Mouse (Mus musculus) adrenal gland, postnatal 14 days (tissue): ENCODE measurements at regions not wholly inside any gene's neighbourhood (a gene's known extent, or its start where the extent isn't known, plus 50 kb on each side); places are given as distances from the start of the nearest gene placed in this dataset.

Source experiments
- DNase-seq: peaks from one replicate; pipeline ENCODE4 v3.0.0; 2021; ENCODE audit warnings: mixed read lengths

GRCm38 (mm10) chr14:107952076-107952475 lies 961.9 kb downstream of the Slitrk1 start:
- DNase-seq: no peak

GRCm38 (mm10) chr14:107903717-107904116 lies 1010.2 kb downstream of the Slitrk1 start:
- no peak for DNase-seq

DNA sequence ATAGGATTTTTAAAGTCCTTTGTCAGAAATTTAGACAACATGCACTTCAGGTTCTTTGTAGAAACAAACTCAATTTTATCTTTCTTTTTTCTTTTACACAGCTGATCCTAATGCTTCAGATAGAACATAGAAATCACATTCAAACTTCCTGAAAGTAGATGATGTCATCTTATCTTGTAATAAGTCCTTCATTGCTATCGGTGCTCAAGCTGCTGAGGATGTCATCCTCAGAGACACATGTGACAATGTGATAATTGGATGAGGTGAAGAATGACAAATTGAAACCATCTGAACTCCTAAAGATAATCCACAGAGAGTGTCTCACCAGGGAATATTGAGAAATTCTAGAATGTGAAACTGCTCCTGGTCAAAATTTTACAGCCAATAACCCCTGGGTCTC lies 1012.1 kb downstream of the Slitrk1 start:
- DNase-seq: no peak

GRCm38 (mm10) chr14:107860895-107861294 lies 1053.1 kb downstream of the Slitrk1 start:
- no peak for DNase-seq

GRCm38 (mm10) chr14:107849688-107850087 lies 1064.3 kb downstream of the Slitrk1 start:
- no peak for DNase-seq

DNA sequence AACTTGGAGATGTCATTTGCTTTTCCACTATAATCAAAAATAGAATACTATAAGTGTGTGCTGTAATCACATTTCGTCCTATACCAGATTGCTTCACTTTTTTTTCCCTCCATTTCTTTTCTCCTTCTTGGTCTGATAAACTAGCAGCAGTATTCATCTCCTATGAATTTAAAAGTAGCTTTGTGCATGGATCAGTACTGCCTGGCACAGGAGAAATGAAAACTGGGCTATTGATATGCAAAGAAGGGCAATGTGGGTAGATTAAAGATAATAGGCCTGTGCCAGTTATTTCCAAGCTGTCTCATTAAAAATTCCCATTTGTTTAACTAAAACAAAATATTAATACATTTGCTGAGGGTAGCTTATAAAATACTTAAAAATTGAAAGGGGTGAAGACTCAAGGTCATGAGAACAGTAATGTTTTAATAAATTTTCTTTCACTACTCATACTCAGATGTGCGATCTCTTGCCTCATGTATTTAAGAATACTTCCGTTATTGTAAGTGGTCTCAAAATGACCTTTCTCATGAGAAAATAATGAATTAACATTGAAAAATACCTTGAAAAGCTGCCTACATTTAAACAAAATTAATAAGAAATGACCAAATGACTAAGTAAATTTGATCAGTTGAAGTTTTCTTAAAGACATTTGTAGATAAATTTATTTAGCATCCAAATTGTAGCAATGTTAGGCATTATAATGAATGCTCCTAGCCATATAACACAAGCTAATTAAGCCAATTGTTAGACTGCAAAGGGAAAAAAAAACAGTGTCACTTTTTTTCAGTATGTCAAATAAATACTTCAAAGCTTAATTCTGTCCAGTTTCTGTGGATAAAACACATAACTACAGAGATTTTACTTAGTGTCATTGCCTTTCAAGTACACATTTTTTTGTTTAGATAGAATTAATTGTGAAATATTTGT lies 1068.4 kb downstream of the Slitrk1 start:
- no peak for DNase-seq

GRCm38 (mm10) chr14:107844533-107844932 lies 1069.4 kb downstream of the Slitrk1 start:
- DNase-seq: no peak

- no peak for DNase-seq
Observed at GRCm38 (mm10) chr14:107832976-107833375, 1081.0 kb downstream of the Slitrk1 start.

GRCm38 (mm10) chr14:107785242-107785641 lies 1128.7 kb downstream of the Slitrk1 start:
- no peak for DNase-seq
